Mouse (Mus musculus): Measurements from ENCODE around the gene Cyp2d11.

GRCm38 (mm10) chr15:82418616-82419015 is 24.8 kb upstream of the Cyp2d11 start:
- TF ChIP-seq CTCF (IDR thresholded peaks at IDR 0.05; ENCODE audit: low read depth, low read length): no peak
- no peak for TF ChIP-seq POLR2A (IDR thresholded peaks at IDR 0.05; ENCODE audit: insufficient read depth, low read length)
- TF ChIP-seq EP300 (IDR thresholded peaks at IDR 0.05; ENCODE audit: insufficient read depth, low read depth, low read length): no peak

Measured in ES-Bruce4 (cell line).